Mouse (Mus musculus) erythroblast, embryonic 14.5 days (primary cell): ENCODE results near the gene Lmod3. TPM values are rescaled to one million over a fixed set of nuclear protein-coding genes. Genes with fewer than 3 reads are reported as not detected.

Experiments
- H3K27me3 ChIP-seq: 2 replicates; pipeline ENCODE4 v1.6.1; 2012; ENCODE audit warnings: inconsistent platforms; ENCODE audit not compliant: control insufficient read depth
- H3K36me3 ChIP-seq: 2 replicates; pipeline ENCODE4 v1.6.1; 2012; ENCODE audit warnings: mild to moderate bottlenecking, inconsistent platforms; ENCODE audit not compliant: control insufficient read depth
- H3K4me1 ChIP-seq: 2 replicates; pipeline ENCODE4 v1.6.1; 2012; ENCODE audit warnings: inconsistent platforms; ENCODE audit not compliant: control insufficient read depth
- H3K4me3 ChIP-seq: replicated peaks from 2 replicates; pipeline ENCODE3; 2012; ENCODE audit warnings: moderate library complexity, mild to moderate bottlenecking, inconsistent platforms
- H3K9me3 ChIP-seq: 2 replicates; pipeline ENCODE4 v1.6.1; 2012; ENCODE audit warnings: low read length, inconsistent platforms, mixed read lengths; ENCODE audit not compliant: control insufficient read depth
- GATA1 ChIP-seq: IDR thresholded peaks from 2 replicates; pipeline ENCODE4 v1.6.1; 2012; ENCODE audit warnings: low read length, inconsistent platforms, mixed read lengths
- TAL1 ChIP-seq: IDR thresholded peaks from 3 replicates; pipeline ENCODE4 v1.6.1; 2012; ENCODE audit warnings: low read length, inconsistent platforms, mixed read lengths
- polyA plus RNA-seq: library from polyadenylated mRNA; stranded (reverse); fragments of >175 nt; gene quantifications from 2 replicates; pipeline ENCODE4 v1.2.3, GENCODE M21; 2012

Gene Lmod3
- polyA plus RNA-seq, 1 experiment: not detected

DNA sequence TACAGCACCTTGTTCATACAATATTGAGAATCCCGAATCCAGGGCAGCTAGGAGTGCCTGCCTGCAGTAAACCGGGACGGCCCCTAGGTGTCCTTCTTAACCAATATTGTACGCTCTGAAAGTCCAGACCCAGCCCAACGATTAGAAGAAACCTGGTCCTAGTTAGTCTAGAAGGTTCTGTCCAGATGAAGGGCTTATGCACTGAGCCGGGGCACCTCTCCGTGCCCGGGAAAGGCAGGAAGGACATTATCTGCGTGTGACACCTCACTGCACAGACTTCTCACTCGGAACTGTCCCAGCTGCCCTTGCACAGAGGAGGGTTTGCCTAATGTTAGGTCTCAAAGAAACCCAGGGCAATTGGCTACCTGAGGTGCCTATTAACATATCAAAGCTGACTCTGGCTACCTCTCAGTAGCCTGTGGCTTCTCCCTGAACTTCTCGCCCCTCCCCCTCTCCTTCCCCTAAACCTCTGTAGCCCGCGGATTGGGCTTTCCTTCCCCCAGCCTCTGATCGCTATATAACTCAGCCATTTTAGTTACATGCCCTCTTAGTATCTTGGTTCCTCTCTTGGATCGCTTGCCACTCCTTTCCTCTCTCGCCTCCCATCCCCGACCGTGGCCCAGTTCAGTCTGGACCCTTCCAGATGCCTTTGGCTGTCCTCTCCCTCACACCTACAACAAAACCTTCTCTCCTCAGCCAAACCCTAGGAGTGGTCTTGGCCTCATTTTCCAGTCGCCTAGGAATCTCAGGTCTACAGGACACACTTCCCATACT, 25.6 kb upstream of the Lmod3 start:
- Histone ChIP-seq H3K27me3 (no peaks in the 10 kb centered on the region; the same call in 1 of the 2 replicates), H3K4me3 (no peak overlapping the region), H3K4me1 (no peaks in the 10 kb centered on the region), H3K9me3 (no peaks in the 10 kb centered on the region), H3K36me3 (no peaks in the 10 kb centered on the region)
- TF ChIP-seq GATA1 (no peak), TAL1 (no peak)

- H3K27me3 ChIP-seq: no peaks in the 10 kb centered on the region; the same call in 1 of the 2 replicates
- no peaks in the 10 kb centered on the region for H3K36me3 ChIP-seq
- H3K4me3 ChIP-seq: no peak overlapping the region
- TF ChIP-seq GATA1: no peak
- TF ChIP-seq TAL1: no peak
- no peaks in the 10 kb centered on the region for H3K4me1 ChIP-seq
- H3K9me3 ChIP-seq: no peaks in the 10 kb centered on the region
Observed at GRCm38 (mm10) chr6:97276890-97277497, 24.4 kb upstream of the Lmod3 start.

DNA sequence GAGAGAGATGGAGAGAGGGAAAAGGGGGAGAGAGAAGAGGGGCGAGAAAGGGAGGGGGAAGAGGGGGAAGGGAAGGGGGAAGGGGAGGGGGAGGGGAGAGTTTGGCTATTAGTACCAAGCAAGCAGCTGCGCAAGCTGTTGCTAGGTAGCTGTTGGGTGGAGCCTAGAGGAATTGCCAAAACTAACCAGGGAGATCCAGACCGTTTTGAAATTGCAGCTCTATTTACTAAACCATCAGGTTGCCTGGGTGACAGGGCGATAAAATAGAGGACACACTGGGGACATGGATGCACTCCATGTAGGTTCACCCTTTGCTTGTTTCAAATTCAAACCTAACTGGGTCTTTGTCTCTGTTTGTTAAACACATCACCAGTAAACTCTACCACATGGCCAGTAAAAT, 23.8 kb upstream of the Lmod3 start:
- Histone ChIP-seq H3K27me3 (no peaks in the 10 kb centered on the region; the same call in 1 of the 2 replicates), H3K9me3 (no peaks in the 10 kb centered on the region), H3K4me1 (no peaks in the 10 kb centered on the region), H3K36me3 (no peaks in the 10 kb centered on the region), H3K4me3 (no peak overlapping the region)
- TF ChIP-seq TAL1: no peak

- Histone ChIP-seq H3K36me3 (no peaks in the 10 kb centered on the region), H3K9me3 (no peaks in the 10 kb centered on the region), H3K27me3 (no peaks in the 10 kb centered on the region; the same call in 1 of the 2 replicates), H3K4me1 (no peaks in the 10 kb centered on the region), H3K4me3 (no peak overlapping the region)
- TF ChIP-seq GATA1 (no peak), TAL1 (no peak)
Observed at GRCm38 (mm10) chr6:97275760-97276159, 23.2 kb upstream of the Lmod3 start.

DNA sequence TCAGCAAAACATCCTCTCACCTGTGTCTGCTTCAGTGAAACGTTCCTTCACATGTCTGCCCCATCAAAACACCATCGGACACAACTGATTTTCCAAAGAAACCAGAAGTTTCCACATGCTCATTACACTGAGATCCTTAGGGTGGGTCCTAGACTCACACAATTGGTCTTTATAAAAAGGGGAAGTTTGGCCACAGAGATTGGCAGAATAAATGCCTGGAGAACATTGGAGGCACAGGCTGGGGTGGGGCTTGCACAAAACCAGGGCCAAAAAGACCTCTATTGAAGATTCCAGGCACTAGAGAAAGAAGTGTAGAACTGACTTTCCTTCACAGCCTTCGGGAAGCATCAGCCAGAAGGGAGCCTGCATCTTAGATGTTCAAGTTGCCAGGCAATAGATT, 21.2 kb upstream of the Lmod3 start:
- H3K4me3 ChIP-seq: no peak overlapping the region
- TF ChIP-seq GATA1 (no peak), TAL1 (no peak)
- H3K9me3 ChIP-seq: no peaks in the 10 kb centered on the region
- no peaks in the 10 kb centered on the region for H3K4me1 ChIP-seq
- no peaks in the 10 kb centered on the region for H3K36me3 ChIP-seq
- H3K27me3 ChIP-seq: no peaks in the 10 kb centered on the region; the same call in 1 of the 2 replicates

DNA sequence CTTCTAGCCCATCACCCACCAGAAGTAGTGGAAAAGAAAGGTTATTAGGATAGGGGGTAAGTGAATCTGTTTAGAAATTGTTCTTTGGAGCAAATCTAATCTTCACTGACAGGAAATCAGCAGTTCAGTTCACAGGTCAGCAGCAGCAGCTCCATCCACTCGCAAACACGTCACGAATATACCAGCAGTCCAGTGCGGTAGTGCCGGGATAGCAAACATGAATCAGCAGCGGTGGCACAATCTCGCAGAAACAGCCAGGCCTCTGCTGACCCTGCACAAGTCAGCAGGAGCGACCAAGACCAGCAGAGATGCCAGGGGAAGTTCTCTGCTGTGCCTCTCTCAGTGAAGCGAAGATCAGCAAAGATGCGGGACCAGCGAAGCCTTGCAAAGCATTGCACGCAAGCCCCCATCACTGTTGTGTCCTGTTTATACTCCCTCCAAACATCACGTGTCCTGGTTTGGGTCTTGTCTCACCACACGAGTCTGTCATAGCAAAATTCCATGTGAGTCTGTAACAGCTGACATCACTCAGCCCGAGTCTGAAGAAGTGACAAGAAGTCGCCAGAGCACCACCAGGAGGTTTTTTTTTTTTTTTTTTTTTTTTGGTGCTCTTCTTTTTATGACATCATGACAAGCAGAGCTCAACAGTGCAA, 20.6 kb upstream of the Lmod3 start:
- Histone ChIP-seq H3K27me3 (no peaks in the 10 kb centered on the region; the same call in 1 of the 2 replicates), H3K4me1 (no peaks in the 10 kb centered on the region), H3K9me3 (no peaks in the 10 kb centered on the region), H3K4me3 (no peak overlapping the region), H3K36me3 (no peaks in the 10 kb centered on the region)
- TF ChIP-seq TAL1 (no peak), GATA1 (no peak)

DNA sequence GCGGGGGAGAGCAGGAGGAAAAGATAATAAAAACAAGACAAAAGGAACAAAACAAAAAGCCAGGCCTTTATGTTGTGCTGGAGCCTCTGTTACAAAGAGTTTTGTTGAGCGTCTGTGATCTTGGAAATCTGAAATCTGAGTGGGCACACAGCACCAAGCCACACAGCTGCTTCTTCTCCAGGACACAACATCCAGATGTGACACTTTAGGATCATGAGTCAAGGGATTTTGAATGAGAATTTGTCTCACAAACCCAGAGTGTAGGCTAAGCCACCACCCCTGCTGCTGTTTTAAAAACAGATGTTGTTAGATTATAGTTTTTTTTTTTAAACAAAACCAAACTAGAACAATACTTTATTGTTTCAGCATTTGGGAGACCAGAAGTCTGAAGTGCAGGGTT, 19.8 kb upstream of the Lmod3 start:
- Histone ChIP-seq H3K27me3 (no peaks in the 10 kb centered on the region; the same call in 1 of the 2 replicates), H3K36me3 (no peaks in the 10 kb centered on the region), H3K9me3 (no peaks in the 10 kb centered on the region), H3K4me1 (no peaks in the 10 kb centered on the region), H3K4me3 (no peak overlapping the region)
- no peak for TF ChIP-seq TAL1
- TF ChIP-seq GATA1: no peak

DNA sequence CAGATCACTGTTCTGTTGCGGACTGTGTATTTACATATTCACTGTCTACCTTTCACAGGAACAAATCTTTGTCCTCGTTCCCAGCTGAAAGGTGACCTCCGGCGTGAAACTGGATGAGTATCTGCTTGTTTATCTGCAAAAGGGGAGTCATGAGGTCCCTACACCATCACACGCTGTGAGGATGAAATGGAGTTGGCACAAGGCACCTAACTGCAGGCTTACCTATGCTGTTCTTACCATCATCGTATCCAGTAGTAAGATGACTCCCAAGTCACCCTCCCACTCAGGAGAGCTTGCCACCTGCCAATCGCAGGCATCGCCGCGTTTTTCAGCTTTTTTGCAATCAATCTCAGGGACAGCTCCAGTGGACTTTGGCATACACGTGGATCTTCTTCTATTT, 17.0 kb upstream of the Lmod3 start:
- Histone ChIP-seq H3K27me3 (no peaks in the 10 kb centered on the region), H3K4me3 (no peak overlapping the region), H3K4me1 (no peaks in the 10 kb centered on the region), H3K9me3 (no peaks in the 10 kb centered on the region), H3K36me3 (no peaks in the 10 kb centered on the region)
- no peak for TF ChIP-seq GATA1
- no peak for TF ChIP-seq TAL1

GRCm38 (mm10) chr6:97267132-97267531, 14.6 kb upstream of the Lmod3 start:
- Histone ChIP-seq H3K36me3 (no peaks in the 10 kb centered on the region), H3K27me3 (no peaks in the 10 kb centered on the region)
- TF ChIP-seq GATA1: no peak
- TF ChIP-seq TAL1: no peak

More at GRCm38 (mm10) chr6:97267132-97267531, 14.6 kb upstream of the Lmod3 start:
- no peaks in the 10 kb centered on the region for H3K4me1 ChIP-seq
- H3K4me3 ChIP-seq: no peak overlapping the region
- no peaks in the 10 kb centered on the region for H3K9me3 ChIP-seq
